Mouse (Mus musculus) midbrain, embryonic 16.5 days (tissue): Measurements from ENCODE around the gene Pax4. TPM values are rescaled to one million over a fixed set of nuclear protein-coding genes. Genes with fewer than 3 reads are reported as not detected.

Experiments
- ATAC-seq: fragments of 200-750 bp; cut with Nextera tagmentation; 2 replicates; pipeline ENCODE4 v1.8.0; 2017; ENCODE audit warnings: moderate TSS enrichment
- H3K27ac ChIP-seq: fragments of 300-500 bp; sonication (generic); 2 replicates; pipeline ENCODE4 v1.5.1; 2014; ENCODE audit warnings: mild to moderate bottlenecking, low read length, mixed read lengths
- H3K27me3 ChIP-seq: fragments of 300-500 bp; sonication (generic); 2 replicates; pipeline ENCODE4 v1.6.1; 2014; ENCODE audit warnings: low read depth, low read length, mixed read lengths; ENCODE audit not compliant: control insufficient read depth, insufficient read depth
- H3K36me3 ChIP-seq: fragments of 300-500 bp; sonication (generic); 2 replicates; pipeline ENCODE4 v1.6.1; 2014; ENCODE audit warnings: mild to moderate bottlenecking, low read length, moderate library complexity, mixed read lengths; ENCODE audit not compliant: control insufficient read depth, insufficient read depth
- H3K4me1 ChIP-seq: fragments of 300-500 bp; sonication (generic); 2 replicates; pipeline ENCODE4 v1.6.1; 2014; ENCODE audit warnings: mild to moderate bottlenecking, low read length, mixed read lengths; ENCODE audit not compliant: control insufficient read depth, insufficient read depth
- H3K4me2 ChIP-seq: fragments of 300-500 bp; sonication (generic); 2 replicates; pipeline ENCODE4 v1.6.1; 2014; ENCODE audit warnings: mild to moderate bottlenecking, low read length, mixed read lengths
- H3K4me3 ChIP-seq: fragments of 300-500 bp; sonication (generic); 2 replicates; pipeline ENCODE4 v1.5.1; 2014; ENCODE audit warnings: low read depth, mild to moderate bottlenecking, low read length, moderate library complexity, mixed read lengths
- H3K9ac ChIP-seq: fragments of 300-500 bp; sonication (generic); 2 replicates; pipeline ENCODE4 v1.6.1; 2014; ENCODE audit warnings: low read depth, low read length, mixed read lengths
- H3K9me3 ChIP-seq: fragments of 300-500 bp; sonication (generic); replicated peaks from 2 replicates; pipeline ENCODE4 v1.6.1; 2014; ENCODE audit warnings: mild to moderate bottlenecking, low read length, mixed read lengths; ENCODE audit not compliant: control insufficient read depth, poor library complexity, severe bottlenecking
- WGBS: fragments of 180-500 bp; shearing (Covaris S2); extraction: QIAGEN DNeasy Blood & Tissue Kit; methylation state at CpG from one replicate; pipeline ENCODE4 v1.1.7; 2014; 5-methylcytosine and 5-hydroxymethylcytosine counted together
- polyA plus RNA-seq: library from polyadenylated mRNA; unstranded; fragments of >200 nt; fragmentation: Nextera tagmentation; extraction: Ambion mirVana; gene quantifications from 2 replicates; pipeline ENCODE4 v1.2.1, GENCODE M21; 2015

Pax4 gene
- not detected in 2 replicates for polyA plus RNA-seq

GRCm38 (mm10) chr6:28449253-28449652 is at the start of gene Pax4:
Pax4 (minus strand) TSS chr6:28449353.
- Histone ChIP-seq H3K27me3 (peaks cover 24% of the 10 kb centered on the region), H3K9ac (no peak within 1 kb of the TSS), H3K36me3 (no peaks in the 10 kb centered on the region), H3K4me2 (no peak within 1 kb of the TSS), H3K9me3 (no peaks in the 10 kb centered on the region), H3K4me1 (no peaks in the 10 kb centered on the region), H3K4me3 (no peak within 1 kb of the TSS), H3K27ac (no peak within 1 kb of the TSS)
- 81% methylated on average over 2 of the region's 2 CpGs for WGBS
- ATAC-seq: no peak

GRCm38 (mm10) chr6:28497837-28498236 is 48.7 kb upstream of the Pax4 start:
- Histone ChIP-seq H3K36me3 (0 out of 2 replicates have a peak, but pooled peaks cover 3% of the 10 kb centered on the region), H3K27me3 (no peaks in the 10 kb centered on the region), H3K4me2 (no peak overlapping the region), H3K4me1 (peaks cover 3% of the 10 kb centered on the region; the same call in 1 of the 2 replicates), H3K9ac (no peak overlapping the region), H3K4me3 (no peak overlapping the region), H3K9me3 (no peaks in the 10 kb centered on the region), H3K27ac (no peak overlapping the region)
- 77% methylated on average over 5 of the region's 5 CpGs for WGBS
- no peak for ATAC-seq

- Histone ChIP-seq H3K27me3 (no peaks in the 10 kb centered on the region), H3K9ac (no peak overlapping the region), H3K36me3 (peaks cover 3% of the 10 kb centered on the region; the same call in 1 of the 2 replicates), H3K9me3 (no peaks in the 10 kb centered on the region), H3K27ac (no peak overlapping the region), H3K4me2 (no peak overlapping the region), H3K4me1 (no peaks in the 10 kb centered on the region; the same call in 1 of the 2 replicates), H3K4me3 (no peak overlapping the region)
- ATAC-seq: no peak
Observed at GRCm38 (mm10) chr6:28491198-28491597, 42.0 kb upstream of the Pax4 start.

- 90% methylated on average over 5 of the region's 5 CpGs for WGBS
- ATAC-seq: no peak
Observed at GRCm38 (mm10) chr6:28490612-28491011, 41.5 kb upstream of the Pax4 start.

GRCm38 (mm10) chr6:28488204-28488851 is 39.2 kb upstream of the Pax4 start:
- H3K9me3 ChIP-seq: no peaks in the 10 kb centered on the region
- no peak for ATAC-seq
- H3K27me3 ChIP-seq: no peaks in the 10 kb centered on the region
- H3K36me3 ChIP-seq: peaks cover 3% of the 10 kb centered on the region; the same call in 1 of the 2 replicates
- no peak overlapping the region for H3K4me3 ChIP-seq
- H3K4me1 ChIP-seq: no peaks in the 10 kb centered on the region; the same call in 1 of the 2 replicates
- H3K4me2 ChIP-seq: no peak overlapping the region
- no peak overlapping the region for H3K9ac ChIP-seq
- no peak overlapping the region for H3K27ac ChIP-seq
- 95% methylated on average over 1 of the region's 1 CpGs for WGBS

More at GRCm38 (mm10) chr6:28490612-28491011, 41.5 kb upstream of the Pax4 start:
- H3K4me1 ChIP-seq: no peaks in the 10 kb centered on the region; the same call in 1 of the 2 replicates
- H3K4me2 ChIP-seq: no peak overlapping the region
- H3K36me3 ChIP-seq: peaks cover 3% of the 10 kb centered on the region; the same call in 1 of the 2 replicates
- H3K9me3 ChIP-seq: no peaks in the 10 kb centered on the region
- no peak overlapping the region for H3K4me3 ChIP-seq
- no peak overlapping the region for H3K9ac ChIP-seq
- no peaks in the 10 kb centered on the region for H3K27me3 ChIP-seq
- no peak overlapping the region for H3K27ac ChIP-seq

GRCm38 (mm10) chr6:28486905-28487304 is 37.8 kb upstream of the Pax4 start:
- H3K4me3 ChIP-seq: no peak overlapping the region
- H3K27me3 ChIP-seq: no peaks in the 10 kb centered on the region
- no peaks in the 10 kb centered on the region for H3K36me3 ChIP-seq
- H3K9ac ChIP-seq: no peak overlapping the region
- 93% methylated on average over 7 of the region's 7 CpGs for WGBS
- no peak for ATAC-seq
- H3K4me2 ChIP-seq: no peak overlapping the region
- no peaks in the 10 kb centered on the region for H3K9me3 ChIP-seq
- H3K27ac ChIP-seq: no peak overlapping the region
- H3K4me1 ChIP-seq: peaks cover 11% of the 10 kb centered on the region

GRCm38 (mm10) chr6:28486471-28486870 is 37.3 kb upstream of the Pax4 start:
- H3K4me1 ChIP-seq: peaks cover 12% of the 10 kb centered on the region

GRCm38 (mm10) chr6:28486008-28486407 is 36.9 kb upstream of the Pax4 start:
- Histone ChIP-seq H3K9ac (no peak overlapping the region), H3K9me3 (no peaks in the 10 kb centered on the region), H3K4me1 (peaks cover 17% of the 10 kb centered on the region), H3K4me2 (no peak overlapping the region), H3K27ac (no peak overlapping the region), H3K27me3 (no peaks in the 10 kb centered on the region), H3K36me3 (no peaks in the 10 kb centered on the region), H3K4me3 (no peak overlapping the region)
- 91% methylated on average over 2 of the region's 2 CpGs for WGBS
- no peak for ATAC-seq

More at GRCm38 (mm10) chr6:28486471-28486870, 37.3 kb upstream of the Pax4 start:
- Histone ChIP-seq H3K9ac (no peak overlapping the region), H3K9me3 (no peaks in the 10 kb centered on the region), H3K27me3 (no peaks in the 10 kb centered on the region), H3K4me2 (no peak overlapping the region), H3K4me3 (no peak overlapping the region), H3K36me3 (no peaks in the 10 kb centered on the region), H3K27ac (no peak overlapping the region)
- WGBS: 92% methylated on average over 2 of the region's 2 CpGs
- no peak for ATAC-seq

GRCm38 (mm10) chr6:28482711-28483315 is 33.7 kb upstream of the Pax4 start:
- no peaks in the 10 kb centered on the region for H3K9me3 ChIP-seq
- no peak overlapping the region for H3K4me3 ChIP-seq
- no peak overlapping the region for H3K4me2 ChIP-seq
- no peak overlapping the region for H3K9ac ChIP-seq
- no peaks in the 10 kb centered on the region for H3K36me3 ChIP-seq
- no peaks in the 10 kb centered on the region for H3K27me3 ChIP-seq
- WGBS: 86% methylated on average over 4 of the region's 4 CpGs
- peaks cover 24% of the 10 kb centered on the region for H3K4me1 ChIP-seq
- H3K27ac ChIP-seq: no peak overlapping the region
- no peak for ATAC-seq
